Mouse (Mus musculus): Measurements from ENCODE around the gene Creb3l2. TPM values are rescaled to one million over a fixed set of nuclear protein-coding genes. Genes with fewer than 3 reads are reported as not detected.
"Not testable (repeated sequence)": the region's sequence is repeated elsewhere in the genome, so short reads cannot be mapped to it uniquely, and the experiment has no call there.

Creb3l2 gene
- total RNA-seq, 2 experiments from 2014 or later, result 6.7 to 8.1 TPM

DNA sequence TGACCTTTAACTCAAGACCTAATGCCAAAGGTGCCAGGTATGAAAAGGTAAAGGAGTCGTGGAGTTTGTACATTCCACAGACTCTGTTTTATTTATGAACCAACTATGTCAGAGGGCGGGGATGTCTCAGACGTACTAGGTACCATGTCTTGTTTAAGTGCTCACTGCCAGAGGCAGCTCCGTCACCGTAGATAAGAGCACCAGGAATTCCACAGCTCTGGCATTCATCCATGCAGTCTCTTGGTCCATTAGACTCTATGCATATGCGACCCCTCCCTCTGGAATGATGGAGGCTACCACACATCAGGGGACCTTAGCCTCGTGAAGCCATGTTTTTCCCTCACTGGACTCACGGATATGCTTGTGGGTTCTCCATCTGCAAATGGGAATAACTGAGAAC, 53.0 kb downstream of the Creb3l2 start:
- intact Hi-C loops (cut with DNase I), result no loop called here
- no peak for DNase-seq (ENCODE audit: low spot score in 2 of 2)

DNA sequence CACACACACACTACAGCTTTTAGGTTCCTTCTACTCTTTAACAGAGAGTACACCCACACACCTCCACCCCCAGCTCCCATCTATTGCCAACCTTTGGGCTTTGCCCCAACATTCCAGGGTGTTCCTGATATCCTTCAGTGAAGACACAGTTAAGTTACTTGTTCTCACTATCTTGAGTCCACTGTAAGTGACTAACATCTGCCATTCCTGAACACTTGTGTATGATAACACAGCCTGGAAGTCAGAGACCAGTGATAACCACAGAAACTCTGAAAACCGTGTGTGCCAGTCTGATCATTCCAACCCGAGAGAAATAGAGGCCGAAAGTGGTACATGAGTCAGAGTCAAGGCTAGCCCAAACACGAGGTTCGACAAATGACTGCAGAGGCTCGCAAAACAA, 53.4 kb downstream of the Creb3l2 start:
- no peak for DNase-seq (ENCODE audit: low spot score in 2 of 2)
- intact Hi-C loops (cut with DNase I), result no loop called here

DNA sequence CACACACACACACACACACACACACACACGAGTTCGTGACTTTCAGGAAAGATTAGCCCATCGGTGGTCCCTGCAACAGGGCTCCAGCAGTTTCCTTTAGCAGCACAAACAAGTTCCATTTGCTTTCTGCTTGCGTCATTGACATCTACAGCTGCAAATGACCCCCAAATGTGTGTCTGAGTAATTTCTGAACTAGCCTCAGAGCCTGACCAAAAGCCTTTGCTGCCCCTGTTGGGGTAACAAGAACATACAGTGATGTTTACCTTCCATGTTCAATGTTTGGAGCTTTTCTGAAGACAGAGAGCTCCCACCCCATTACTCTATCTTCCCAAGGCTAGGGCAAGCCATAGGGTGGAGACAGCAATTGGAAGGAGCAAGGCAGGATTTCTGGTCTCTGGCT, 54.7 kb downstream of the Creb3l2 start:
- intact Hi-C loops (cut with DNase I), result no loop called here
- no peak for DNase-seq (ENCODE audit: low spot score in 2 of 2)

DNA sequence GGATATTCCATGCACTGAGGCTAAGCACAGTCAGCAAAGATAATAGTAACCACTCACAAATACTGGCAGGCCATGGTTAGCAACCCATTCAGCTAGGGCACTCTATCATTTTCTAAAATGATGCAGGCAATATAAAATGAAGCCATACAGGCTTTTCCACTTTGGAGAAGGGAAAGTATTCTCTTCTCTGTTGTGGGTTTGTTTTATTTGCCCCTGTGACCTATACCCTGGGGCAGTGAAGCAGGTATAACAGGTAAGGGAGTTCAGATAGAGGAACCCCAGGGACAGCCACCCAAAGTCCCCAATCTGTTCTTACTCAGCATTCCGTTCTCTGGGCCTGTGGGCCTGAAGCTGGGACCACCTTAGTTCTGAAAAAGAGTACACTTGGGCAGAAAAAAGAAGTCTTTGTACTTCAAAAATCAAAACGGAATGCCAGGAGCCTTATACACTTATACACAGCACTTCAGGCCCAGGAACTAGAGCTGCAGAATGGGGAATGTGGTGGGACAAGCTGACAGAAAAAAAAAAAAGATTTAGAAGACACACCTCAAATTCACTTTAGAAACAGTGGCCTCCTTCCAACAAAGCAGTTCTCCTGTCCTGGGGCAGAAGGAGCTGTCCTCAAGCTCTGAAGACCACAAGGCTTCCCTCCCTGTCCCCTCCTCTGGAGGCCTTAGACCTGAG, 56.2 kb downstream of the Creb3l2 start:
- intact Hi-C loops (cut with DNase I), result no loop called here
- no peak for DNase-seq (ENCODE audit: low spot score in 2 of 2)

DNA sequence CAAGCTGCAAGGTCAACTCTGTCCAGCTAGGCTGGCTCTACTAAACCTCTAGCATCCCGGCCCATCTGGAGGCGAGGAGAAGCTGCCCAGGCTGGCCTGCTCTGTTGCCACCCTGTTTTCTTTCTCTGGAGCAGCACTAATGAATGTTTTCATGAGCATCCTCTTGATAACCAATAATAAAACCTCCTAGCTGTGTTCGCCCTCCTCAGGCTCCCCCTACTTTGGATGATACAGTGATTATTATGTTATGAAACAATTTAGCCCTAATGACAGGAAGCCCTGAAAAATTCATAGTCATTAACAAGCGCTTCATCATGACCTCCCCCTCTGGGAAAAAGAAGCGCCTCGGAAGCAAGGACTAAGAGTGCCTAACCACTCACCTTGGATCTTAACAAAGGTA, 59.2 kb downstream of the Creb3l2 start:
- intact Hi-C loops (cut with DNase I), result no loop called here
- no peak for DNase-seq (ENCODE audit: low spot score in 2 of 2)

DNA sequence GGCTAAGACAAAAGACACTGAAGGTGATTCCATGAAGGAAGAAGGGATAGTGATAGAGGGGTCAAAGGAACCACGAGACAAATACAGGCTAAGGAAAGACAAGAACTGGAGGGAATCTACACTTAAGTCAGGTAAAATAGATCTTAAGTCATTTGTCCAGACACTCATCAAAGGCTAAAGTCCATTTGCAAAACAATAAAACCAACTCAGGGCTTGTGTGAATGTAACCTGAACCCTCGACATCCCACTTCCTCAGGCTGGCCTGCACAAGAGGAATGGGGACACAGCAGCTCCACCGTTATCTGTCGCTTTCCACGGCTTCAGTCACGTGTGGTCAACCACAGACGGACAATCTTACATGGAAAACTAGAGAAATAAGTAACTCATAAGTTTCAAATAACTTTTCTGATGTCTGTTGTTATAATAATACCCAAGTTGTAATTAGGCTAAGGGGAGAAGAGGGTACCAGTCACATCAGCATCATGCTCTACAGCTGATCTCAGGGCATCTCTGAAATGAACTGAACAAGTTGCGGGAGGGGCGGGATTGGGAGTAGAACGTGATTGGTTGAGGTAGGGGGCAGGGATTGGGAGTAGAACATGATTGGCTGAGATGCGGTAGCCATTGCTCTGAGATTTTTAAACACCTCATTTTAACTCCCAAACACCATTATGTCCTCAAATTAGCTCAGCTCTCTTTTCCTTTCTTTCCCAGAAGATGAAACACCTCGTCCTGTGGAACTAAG, 63.9 kb downstream of the Creb3l2 start:
- no peak for DNase-seq (ENCODE audit: low spot score in 2 of 2)
- intact Hi-C loops (cut with DNase I), result no loop called here

DNA sequence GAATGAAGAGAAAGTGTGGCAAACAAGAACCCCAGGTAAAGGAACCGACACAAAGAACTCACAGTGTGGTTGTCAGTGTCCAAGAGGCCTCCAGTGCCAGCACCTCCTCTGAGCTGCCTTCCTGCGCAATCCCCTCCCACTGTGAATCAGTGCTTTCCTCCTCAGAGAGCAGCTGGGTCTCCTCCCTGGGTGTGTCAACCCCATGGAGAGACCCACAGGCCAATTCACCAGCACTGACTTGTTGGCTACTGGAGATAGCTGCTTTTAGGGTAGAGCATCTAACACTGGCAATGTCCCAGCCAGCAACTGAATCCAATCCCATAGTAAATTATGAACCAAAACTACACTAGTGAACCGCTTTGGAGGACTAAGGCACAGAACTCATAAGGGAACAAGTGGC, 64.6 kb downstream of the Creb3l2 start:
- intact Hi-C loops (cut with DNase I); DNase-seq (ENCODE audit: low spot score in 2 of 2): not testable (repeated sequence)

DNA sequence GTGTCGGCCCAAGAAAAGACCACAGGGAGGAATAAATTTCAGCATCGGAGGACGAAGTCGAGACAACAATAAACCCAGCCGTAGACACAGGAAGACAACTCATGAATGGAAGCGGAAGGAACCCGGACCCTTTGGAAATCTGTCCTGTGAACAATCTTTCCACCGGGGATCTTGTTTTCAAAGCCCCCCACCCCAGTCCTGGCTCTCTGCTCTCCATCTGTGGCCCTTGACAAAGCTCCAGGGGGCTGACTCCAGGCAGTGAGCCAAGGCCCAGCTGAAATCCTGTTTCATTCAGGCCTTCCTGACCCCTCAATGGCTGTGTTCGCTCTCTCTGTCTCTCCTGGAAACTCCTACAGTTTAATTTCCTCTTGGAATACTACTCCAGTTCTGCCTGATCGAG, 66.5 kb downstream of the Creb3l2 start:
- no peak for DNase-seq (ENCODE audit: low spot score in 2 of 2)
- intact Hi-C loops (cut with DNase I), result no loop called here

DNA sequence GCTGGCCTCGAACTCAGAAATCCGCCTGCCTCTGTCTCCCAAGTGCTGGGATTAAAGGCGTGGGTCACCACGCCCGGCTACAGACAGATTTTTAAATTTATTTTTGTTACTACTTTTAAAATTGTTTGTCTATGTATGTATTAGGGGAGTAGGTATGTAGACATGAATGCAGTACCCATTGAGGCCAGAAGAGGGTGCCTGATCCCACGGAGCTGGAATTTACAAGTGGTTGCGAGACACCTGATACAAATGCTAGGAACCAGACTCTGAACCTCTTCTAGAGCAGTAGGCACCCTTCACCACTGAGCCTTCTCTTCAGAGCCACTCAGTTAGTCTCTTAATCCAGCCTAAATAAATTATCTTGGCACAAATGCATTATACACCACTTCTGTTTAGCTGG, 70.6 kb downstream of the Creb3l2 start:
- intact Hi-C loops (cut with DNase I), result no loop called here
- DNase-seq (ENCODE audit: low spot score in 2 of 2), result no peak

DNA sequence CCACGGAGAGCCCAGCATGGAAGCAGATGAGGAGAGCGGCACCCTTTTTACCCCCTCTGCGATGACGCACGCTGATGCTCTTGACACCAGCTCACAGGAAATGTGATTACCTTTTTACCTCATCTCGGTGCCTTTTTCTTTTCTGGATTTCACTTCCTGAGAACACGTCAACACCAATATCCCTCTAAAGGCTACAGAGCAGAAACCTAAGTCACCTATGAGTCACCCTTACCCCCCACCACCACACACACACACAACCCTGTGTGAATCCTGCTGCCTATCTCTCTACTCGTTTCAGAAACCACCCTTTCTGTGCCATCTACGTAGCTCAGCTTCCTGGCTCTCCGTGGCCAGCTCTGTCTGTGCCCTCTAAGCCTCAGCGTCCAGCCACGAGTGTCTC, 71.4 kb downstream of the Creb3l2 start:
- intact Hi-C loops (cut with DNase I), result no loop called here
- DNase-seq (ENCODE audit: low spot score in 2 of 2), result no peak

DNA sequence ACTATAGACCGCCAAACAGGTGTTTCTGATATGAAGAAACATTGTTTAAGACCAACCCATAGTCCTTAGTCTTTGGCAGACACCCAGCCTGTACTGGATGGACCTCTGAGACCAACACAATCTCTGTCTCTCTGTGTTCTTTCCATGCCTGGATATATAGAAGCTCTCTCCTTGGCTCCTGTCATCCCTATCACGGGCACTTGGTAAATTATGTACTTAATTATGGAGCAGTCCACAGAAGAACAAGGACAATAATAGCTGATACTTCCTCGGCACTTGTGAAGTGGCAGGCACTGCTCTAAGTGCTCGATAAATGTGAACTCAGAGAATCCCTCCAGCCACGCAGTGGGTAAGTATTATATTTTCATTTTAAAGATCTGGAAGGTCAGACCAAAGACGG, 72.2 kb downstream of the Creb3l2 start:
- intact Hi-C loops (cut with DNase I), result no loop called here
- DNase-seq (ENCODE audit: low spot score in 2 of 2), result no peak

DNA sequence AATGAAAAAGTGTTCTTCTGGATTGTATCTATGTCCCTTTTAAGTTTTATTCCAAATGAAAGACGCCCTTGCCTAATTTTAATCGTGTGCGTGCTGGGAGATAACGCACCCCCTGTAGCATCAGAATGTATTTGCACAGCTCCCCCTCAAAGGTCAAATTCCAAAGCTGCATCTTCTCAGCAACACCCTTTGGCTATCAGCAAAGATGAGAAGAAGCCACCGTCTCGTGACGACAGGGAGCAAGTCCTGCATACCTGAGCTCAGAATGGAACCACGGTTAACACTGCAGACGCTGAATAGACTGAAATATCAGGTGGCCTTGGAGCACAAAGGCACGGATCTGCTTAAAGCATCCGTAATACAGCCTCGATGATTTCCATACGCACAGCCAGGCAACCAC, 73.7 kb downstream of the Creb3l2 start:
- intact Hi-C loops (cut with DNase I), result no loop called here
- no peak for DNase-seq (ENCODE audit: low spot score in 2 of 2)

DNA sequence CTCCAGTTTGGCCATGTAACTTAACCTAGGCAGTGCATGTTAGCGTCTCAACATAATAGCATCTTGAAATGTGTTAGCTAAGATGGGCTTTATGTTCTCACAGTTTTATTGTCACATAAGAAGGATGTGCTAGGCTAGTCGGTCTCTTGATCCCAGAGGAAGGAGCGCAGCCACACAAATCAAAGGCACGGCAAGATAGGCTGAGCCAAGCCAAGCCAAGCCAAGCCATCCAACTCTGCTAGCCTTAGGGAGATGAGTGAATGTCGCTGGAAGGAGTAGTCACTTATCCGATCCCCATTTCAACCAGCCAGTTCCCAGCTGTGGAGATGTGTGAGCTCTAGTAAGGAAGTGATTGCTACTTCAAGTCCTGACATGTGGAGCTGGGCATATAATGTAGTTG, 75.0 kb downstream of the Creb3l2 start:
- no peak for DNase-seq (ENCODE audit: low spot score in 2 of 2)
- intact Hi-C loops (cut with DNase I), result no loop called here

DNA sequence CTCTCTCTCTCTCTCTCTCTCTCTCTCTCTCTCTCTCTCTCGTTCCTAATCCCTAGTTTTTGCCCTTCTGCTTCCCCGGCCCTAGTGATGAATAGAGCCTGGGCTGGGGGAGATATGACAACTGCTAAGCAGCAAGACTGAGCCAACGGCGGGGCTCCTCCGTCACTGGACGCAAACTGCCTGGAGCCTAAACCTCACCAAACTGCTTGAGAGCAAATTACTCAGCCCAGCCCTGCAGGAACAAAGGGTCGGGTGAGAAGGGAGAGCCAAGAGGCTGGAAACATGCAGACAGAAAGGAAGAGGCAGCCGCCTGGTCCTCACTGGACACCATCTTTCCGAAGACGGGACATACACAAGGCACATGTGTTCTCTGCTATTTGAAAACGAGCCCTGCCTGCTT, 76.8 kb downstream of the Creb3l2 start:
- no peak for DNase-seq (ENCODE audit: low spot score in 2 of 2)
- intact Hi-C loops (cut with DNase I), result no loop called here

DNA sequence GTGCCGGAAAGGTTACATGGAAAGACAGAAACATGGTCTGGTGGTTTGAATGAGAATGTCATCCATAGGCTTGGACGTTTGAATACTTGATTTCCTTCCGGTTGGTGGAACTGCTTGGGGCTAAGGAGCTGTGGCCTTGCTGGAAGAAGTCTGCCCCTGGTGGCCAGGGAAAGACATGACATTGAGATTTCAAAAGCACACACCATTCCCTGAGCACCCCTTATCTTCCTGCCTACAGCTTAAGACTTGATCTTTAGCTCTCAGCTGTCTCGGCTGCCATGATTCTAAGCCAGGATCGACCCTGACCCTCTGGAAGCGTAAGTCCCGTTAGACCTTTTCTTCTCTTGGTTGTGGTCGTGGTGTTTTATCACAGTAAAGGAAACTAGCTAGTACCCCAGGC, 77.6 kb downstream of the Creb3l2 start:
- intact Hi-C loops (cut with DNase I), result no loop called here
- no peak for DNase-seq (ENCODE audit: low spot score in 2 of 2)

DNA sequence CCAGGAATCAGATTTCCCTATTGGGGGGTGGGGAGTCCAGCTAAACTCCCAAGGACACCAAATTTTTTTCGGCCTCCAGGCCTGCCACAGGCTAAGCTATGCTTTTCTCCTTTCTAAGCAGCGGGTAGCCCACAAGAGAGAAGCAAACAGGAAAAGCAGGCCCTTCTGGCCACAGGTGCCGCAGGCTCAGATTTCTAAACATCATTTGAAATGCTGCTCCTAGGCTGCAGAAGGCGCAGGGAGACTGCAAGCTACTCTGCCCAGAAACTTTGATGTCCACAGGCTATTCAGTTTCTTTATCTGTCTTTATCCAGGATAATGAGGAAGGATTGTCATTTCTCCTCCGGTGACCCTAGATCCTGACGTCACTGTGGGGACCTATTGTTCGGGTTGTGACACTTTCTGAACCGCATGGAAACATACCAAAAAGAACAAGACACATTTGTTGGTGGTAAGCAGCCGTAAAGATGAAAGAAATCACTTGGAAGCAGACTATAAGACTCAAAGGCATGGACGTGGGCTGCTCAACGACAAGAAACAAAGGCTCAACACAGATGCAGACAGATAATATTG, 81.0 kb downstream of the Creb3l2 start:
- no peak for DNase-seq (ENCODE audit: low spot score in 2 of 2)
- intact Hi-C loops (cut with DNase I), result no loop called here

DNA sequence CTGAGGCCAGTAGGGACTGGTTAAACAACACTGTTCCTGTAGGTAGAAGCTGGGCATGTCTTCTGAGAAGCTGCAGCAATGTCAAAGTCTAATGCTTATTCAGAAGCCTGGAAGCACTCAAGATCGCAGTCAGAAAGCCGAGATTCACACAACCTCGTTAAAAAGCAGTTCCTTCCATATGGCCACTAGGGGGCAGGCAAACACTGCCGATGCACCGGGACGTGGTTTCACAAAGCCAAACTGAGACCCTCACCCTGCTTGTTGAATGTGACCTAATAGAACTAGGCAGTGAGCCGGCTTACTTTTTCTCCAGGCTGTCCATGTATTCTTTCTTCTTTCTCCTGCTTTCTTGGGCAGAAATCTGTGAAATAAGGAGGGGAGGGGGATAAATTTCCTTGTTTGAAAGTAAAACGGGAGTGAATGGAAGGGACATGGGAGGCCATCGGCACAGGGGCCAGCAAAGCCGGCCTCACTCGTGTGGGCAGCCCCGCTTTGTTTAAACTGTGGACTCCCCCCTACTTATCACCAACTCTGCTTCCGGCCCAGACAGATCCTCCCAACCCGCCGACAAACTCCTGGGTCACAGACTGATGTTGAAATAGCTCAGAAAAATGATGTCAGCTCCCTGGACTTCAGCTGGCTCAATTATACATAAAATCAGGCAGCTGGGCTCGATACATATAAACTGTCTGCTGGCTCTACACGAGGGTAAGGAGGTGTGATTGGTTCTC, 87.3 kb downstream of the Creb3l2 start:
- intact Hi-C loops (cut with DNase I), result loop anchor here (1.0 kb wide), 1 partner anchor 94 kb away; no protein-coding TSS in a partner anchor
- DNase-seq (ENCODE audit: low spot score in 2 of 2), result peak; percentile 71 to 83

DNA sequence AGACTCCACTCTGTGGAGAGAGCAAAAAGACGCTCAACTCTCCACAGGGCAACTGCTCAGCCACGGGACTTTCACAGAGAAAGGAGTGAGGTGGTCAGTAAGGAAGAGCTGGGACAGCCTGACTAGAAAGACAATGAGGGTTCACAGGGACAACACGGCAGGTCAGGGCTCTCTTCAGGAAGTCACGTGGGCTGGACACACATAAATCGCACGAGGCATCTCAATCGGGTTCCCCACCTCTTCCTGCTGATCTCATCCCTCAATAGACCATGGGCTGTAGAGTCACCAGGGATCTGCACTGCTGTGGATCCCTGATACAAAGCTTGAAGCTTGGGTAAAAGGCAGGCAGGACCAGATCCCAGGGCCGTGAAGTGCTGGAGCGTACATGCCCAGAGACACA, 88.3 kb downstream of the Creb3l2 start:
- intact Hi-C loops (cut with DNase I), result loop anchor here (1.0 kb wide), 1 partner anchor 95 kb away; no protein-coding TSS in a partner anchor
- DNase-seq (ENCODE audit: low spot score in 2 of 2), result no peak

DNA sequence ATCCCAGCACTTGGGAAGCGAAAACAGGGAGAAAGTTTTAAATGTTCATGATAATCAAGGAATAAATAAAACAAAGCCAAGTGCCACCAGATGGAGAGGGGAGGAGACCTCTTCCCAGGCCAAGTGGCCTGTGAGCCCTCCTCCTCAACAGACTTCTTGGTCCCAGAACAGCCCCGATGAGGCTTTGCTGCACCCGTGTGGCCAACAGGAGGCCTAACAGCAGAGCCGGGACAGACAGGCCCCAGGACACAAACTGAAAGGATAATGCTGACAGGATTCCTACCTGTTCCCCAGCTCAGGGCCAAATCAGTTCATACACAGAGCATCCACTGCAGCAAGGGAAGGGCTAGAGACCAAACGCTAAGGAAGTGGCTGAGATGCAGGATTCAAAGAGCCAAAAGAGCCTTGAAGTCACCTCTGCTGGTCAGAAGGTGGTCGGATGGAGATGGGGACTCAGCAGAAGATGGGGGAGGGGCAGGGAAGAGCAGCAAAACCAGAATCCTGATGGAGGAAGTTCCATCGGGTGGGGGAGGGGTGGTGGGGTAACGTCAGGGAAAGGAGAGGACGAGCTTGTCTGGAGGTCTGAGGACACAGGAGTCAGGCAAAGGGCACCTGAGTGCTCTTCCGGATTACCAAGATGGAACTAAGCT, 90.1 kb downstream of the Creb3l2 start:
- intact Hi-C loops (cut with DNase I), result loop anchor here (1.0 to 2.0 kb wide), 2 partner anchors 255 to 298 kb away; no protein-coding TSS in a partner anchor
- peak; percentile 58 to 74 for DNase-seq (ENCODE audit: low spot score in 2 of 2)

DNA sequence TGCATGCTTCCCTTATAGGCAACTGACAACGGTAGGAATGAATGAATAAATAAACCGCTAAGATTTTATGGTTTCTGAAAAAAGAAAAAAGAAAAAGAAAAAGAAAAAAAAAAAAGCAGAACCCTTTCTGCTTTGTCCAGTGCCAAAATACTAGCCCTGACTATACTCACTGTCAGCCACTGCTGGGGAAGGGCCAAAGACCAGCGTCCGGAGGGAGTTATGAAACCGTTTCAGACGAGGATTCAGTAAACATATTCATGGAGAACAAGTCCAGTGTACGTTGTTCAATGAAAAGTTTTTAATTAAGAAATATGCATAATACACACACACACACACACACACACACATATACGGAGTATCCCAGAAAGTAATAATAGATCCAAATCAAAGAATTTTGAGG, 91.6 kb downstream of the Creb3l2 start:
- intact Hi-C loops (cut with DNase I), result loop anchor here (2.0 kb wide), 1 partner anchor 254 kb away; no protein-coding TSS in a partner anchor
- DNase-seq (ENCODE audit: low spot score in 2 of 2), result no peak
